Mouse (Mus musculus) midbrain, embryonic 13.5 days (tissue): Measurements from ENCODE around the gene H2-T3. TPM values are rescaled to one million over a fixed set of nuclear protein-coding genes. Genes with fewer than 3 reads are reported as not detected.
A peak's percentile ranks its signal among the peaks of the same experiment; 100 is the strongest.
"Not testable (repeated sequence)": the region's sequence is repeated elsewhere in the genome, so short reads cannot be mapped to it uniquely, and the experiment has no call there.

Experiments
- ATAC-seq: fragments of 200-750 bp; cut with Nextera tagmentation; 2 replicates; pipeline ENCODE4 v1.8.0; 2017; ENCODE audit warnings: mild to moderate bottlenecking, moderate TSS enrichment, moderate library complexity
- H3K27ac ChIP-seq: fragments of 300-500 bp; sonication (generic); 2 replicates; pipeline ENCODE4 v1.5.1; 2015; ENCODE audit warnings: inconsistent platforms, mild to moderate bottlenecking, moderate library complexity
- H3K27me3 ChIP-seq: fragments of 300-500 bp; sonication (generic); 2 replicates; pipeline ENCODE4 v1.6.1; 2015; ENCODE audit warnings: mild to moderate bottlenecking, inconsistent platforms
- H3K36me3 ChIP-seq: fragments of 300-500 bp; sonication (generic); 2 replicates; pipeline ENCODE4 v1.6.1; 2015; ENCODE audit warnings: mild to moderate bottlenecking, inconsistent platforms
- H3K4me1 ChIP-seq: fragments of 300-500 bp; sonication (generic); replicated peaks from 2 replicates; pipeline ENCODE4 v1.6.1; 2015; ENCODE audit warnings: inconsistent platforms
- H3K4me2 ChIP-seq: fragments of 300-500 bp; sonication (generic); replicated peaks from 2 replicates; pipeline ENCODE4 v1.6.1; 2015; ENCODE audit warnings: moderate library complexity, mild to moderate bottlenecking, inconsistent platforms
- H3K4me3 ChIP-seq: fragments of 300-500 bp; sonication (generic); replicated peaks from 2 replicates; pipeline ENCODE4 v1.5.1; 2015; ENCODE audit warnings: mild to moderate bottlenecking, inconsistent platforms
- H3K9ac ChIP-seq: fragments of 300-500 bp; sonication (generic); replicated peaks from 2 replicates; pipeline ENCODE4 v1.6.1; 2015; ENCODE audit warnings: mild to moderate bottlenecking, inconsistent platforms
- H3K9me3 ChIP-seq: fragments of 300-500 bp; sonication (generic); 2 replicates; pipeline ENCODE4 v1.6.1; 2016; ENCODE audit warnings: mild to moderate bottlenecking, inconsistent platforms
- WGBS: fragments of 180-500 bp; shearing (Covaris S2); methylation state at CpG from one replicate; pipeline ENCODE4 v1.1.7; 2015; 5-methylcytosine and 5-hydroxymethylcytosine counted together
- polyA plus RNA-seq: library from polyadenylated mRNA; unstranded; fragments of >200 nt; fragmentation: Nextera tagmentation; extraction: Ambion mirVana; gene quantifications from 2 replicates; pipeline ENCODE4 v1.2.1, GENCODE M21; 2015

The H2-T3 gene
- polyA plus RNA-seq, 1 experiment from 2014 or later = not detected

- not testable (repeated sequence) for H3K36me3 ChIP-seq, ATAC-seq, H3K4me1 ChIP-seq, H3K9me3 ChIP-seq, H3K27ac ChIP-seq, H3K4me2 ChIP-seq, H3K9ac ChIP-seq, H3K4me3 ChIP-seq
- WGBS = no CpG with 5 or more reads among the region's 2 CpGs
- H3K27me3 ChIP-seq = peaks cover 33% of the 10 kb centered on the region
These were observed 14.0 kb downstream of the H2-T3 start for GRCm38 (mm10) chr17:36176132-36176531.

GRCm38 (mm10) chr17:36170287-36170814 lies 19.7 kb downstream of the H2-T3 start:
- Histone ChIP-seq H3K4me1 (no peaks in the 10 kb centered on the region), H3K27ac (no peak overlapping the region), H3K27me3 (peaks cover 61% of the 10 kb centered on the region), H3K36me3 (no peaks in the 10 kb centered on the region), H3K9me3 (peaks cover 4% of the 10 kb centered on the region; the same call in 1 of the 2 replicates), H3K9ac (no peak overlapping the region), H3K4me3 (no peak overlapping the region), H3K4me2 (no peak overlapping the region)
- WGBS = 54% methylated on average over 1 of the region's 1 CpGs
- ATAC-seq = no peak

DNA sequence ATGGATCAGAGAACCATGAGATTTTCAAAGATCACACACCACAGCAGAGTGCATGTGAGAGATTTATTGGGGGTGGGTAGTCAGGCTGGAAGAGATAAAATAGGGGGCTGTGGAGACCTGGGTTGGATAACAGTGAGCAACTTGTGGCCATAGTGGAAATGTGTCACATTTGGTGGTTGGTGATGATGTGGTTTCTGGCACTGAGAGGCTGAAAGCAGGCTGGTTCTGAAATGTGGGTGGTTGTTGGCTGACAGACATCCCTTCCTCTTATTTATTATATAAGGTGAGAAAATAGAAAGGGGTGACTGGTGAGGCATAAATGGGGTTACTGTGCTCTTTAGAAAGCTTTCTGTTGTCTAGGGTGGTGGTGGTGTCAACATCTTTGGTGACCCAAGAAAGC lies 20.3 kb downstream of the H2-T3 start:
- Histone ChIP-seq H3K27me3 (peaks cover 67% of the 10 kb centered on the region), H3K9me3 (peaks cover 4% of the 10 kb centered on the region; the same call in 1 of the 2 replicates), H3K4me3 (no peak overlapping the region), H3K27ac (no peak overlapping the region), H3K36me3 (no peaks in the 10 kb centered on the region), H3K4me1 (no peaks in the 10 kb centered on the region), H3K4me2 (no peak overlapping the region), H3K9ac (no peak overlapping the region)
- ATAC-seq = no peak

- H3K4me3 ChIP-seq, ATAC-seq, H3K9me3 ChIP-seq, H3K4me1 ChIP-seq, H3K27ac ChIP-seq, H3K36me3 ChIP-seq, H3K4me2 ChIP-seq, H3K9ac ChIP-seq: not testable (repeated sequence)
- peaks cover 68% of the 10 kb centered on the region for H3K27me3 ChIP-seq
- WGBS = 67% methylated on average over 1 of the region's 1 CpGs
These were observed 21.0 kb downstream of the H2-T3 start for GRCm38 (mm10) chr17:36169094-36169493.

- no peak for ATAC-seq
- Histone ChIP-seq H3K27ac (no peak within 1 kb of the TSS), H3K27me3 (peaks cover 77% of the 10 kb centered on the region), H3K4me2 (peak within 1 kb of the TSS; percentile 39), H3K9me3 (peaks cover 4% of the 10 kb centered on the region; the same call in 1 of the 2 replicates), H3K4me3 (peak within 1 kb of the TSS; percentile 20), H3K36me3 (no peaks in the 10 kb centered on the region), H3K4me1 (no peaks in the 10 kb centered on the region), H3K9ac (no peak within 1 kb of the TSS)
- WGBS = 2% methylated on average over 61 of the region's 63 CpGs
These were observed 21.9 kb downstream of the H2-T3 start, which contains the start of gene Gm8909 for GRCm38 (mm10) chr17:36168039-36168652. TSS of gene Gm8909 (minus strand) at chr17:36168537.

GRCm38 (mm10) chr17:36167306-36168038 lies 22.6 kb downstream of the H2-T3 start:
- H3K4me3 ChIP-seq = peak overlapping the region; percentile 20
- no peak overlapping the region for H3K9ac ChIP-seq
- no peak for ATAC-seq
- H3K4me2 ChIP-seq = peak overlapping the region; percentile 39
- H3K36me3 ChIP-seq = no peaks in the 10 kb centered on the region
- no peak overlapping the region for H3K27ac ChIP-seq
- H3K27me3 ChIP-seq = peaks cover 84% of the 10 kb centered on the region
- H3K9me3 ChIP-seq = peaks cover 4% of the 10 kb centered on the region; the same call in 1 of the 2 replicates
- H3K4me1 ChIP-seq = no peaks in the 10 kb centered on the region
- under 1% methylated on average over 51 of the region's 51 CpGs for WGBS

- not testable (repeated sequence) for ATAC-seq, H3K36me3 ChIP-seq, H3K9me3 ChIP-seq, H3K4me3 ChIP-seq, H3K4me2 ChIP-seq, H3K4me1 ChIP-seq, H3K27ac ChIP-seq, H3K9ac ChIP-seq
- 10% methylated on average over 2 of the region's 2 CpGs for WGBS
- peaks cover 89% of the 10 kb centered on the region for H3K27me3 ChIP-seq
These were observed 23.2 kb downstream of the H2-T3 start for GRCm38 (mm10) chr17:36166901-36167300.

GRCm38 (mm10) chr17:36161129-36162051 lies 28.7 kb downstream of the H2-T3 start:
- Histone ChIP-seq H3K4me2 (0 out of 2 replicates have a peak overlapping the region, but pooled peaks have one; percentile 22), H3K9ac (no peak overlapping the region), H3K9me3 (no peaks in the 10 kb centered on the region), H3K4me1 (peaks cover 8% of the 10 kb centered on the region; the same call in 1 of the 2 replicates), H3K36me3 (no peaks in the 10 kb centered on the region), H3K27ac (no peak overlapping the region), H3K27me3 (peaks cover 94% of the 10 kb centered on the region), H3K4me3 (0 out of 2 replicates have a peak overlapping the region, but pooled peaks have one; percentile 8)
- WGBS = 2% methylated on average over 56 of the region's 56 CpGs
- ATAC-seq = no peak

DNA sequence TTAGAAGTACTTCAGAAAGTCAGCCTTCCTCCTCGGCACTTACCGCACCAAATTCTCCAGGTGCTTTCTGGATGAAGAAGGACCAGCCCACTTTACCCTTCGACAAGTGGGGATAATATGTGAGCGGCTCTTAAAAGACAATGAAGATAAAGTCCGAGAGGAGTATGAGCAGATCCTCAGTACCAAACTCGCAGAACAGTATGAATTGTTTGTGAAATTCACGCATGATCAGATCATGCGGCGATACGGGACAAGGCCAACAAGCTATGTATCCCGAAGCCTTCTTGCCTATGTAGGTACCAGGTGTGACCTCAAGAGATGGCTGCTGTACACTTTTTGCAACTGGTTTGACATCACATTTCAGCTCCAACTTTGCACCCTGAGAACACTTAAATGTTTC lies 31.8 kb downstream of the H2-T3 start:
- peaks cover 80% of the 10 kb centered on the region for H3K27me3 ChIP-seq
- not testable (repeated sequence) for H3K9me3 ChIP-seq, H3K36me3 ChIP-seq, H3K4me1 ChIP-seq, H3K9ac ChIP-seq, ATAC-seq, H3K27ac ChIP-seq
- peak overlapping the region; percentile 27 for H3K4me3 ChIP-seq
- peak overlapping the region; percentile 50 for H3K4me2 ChIP-seq
- 7% methylated on average over 11 of the region's 11 CpGs for WGBS

DNA sequence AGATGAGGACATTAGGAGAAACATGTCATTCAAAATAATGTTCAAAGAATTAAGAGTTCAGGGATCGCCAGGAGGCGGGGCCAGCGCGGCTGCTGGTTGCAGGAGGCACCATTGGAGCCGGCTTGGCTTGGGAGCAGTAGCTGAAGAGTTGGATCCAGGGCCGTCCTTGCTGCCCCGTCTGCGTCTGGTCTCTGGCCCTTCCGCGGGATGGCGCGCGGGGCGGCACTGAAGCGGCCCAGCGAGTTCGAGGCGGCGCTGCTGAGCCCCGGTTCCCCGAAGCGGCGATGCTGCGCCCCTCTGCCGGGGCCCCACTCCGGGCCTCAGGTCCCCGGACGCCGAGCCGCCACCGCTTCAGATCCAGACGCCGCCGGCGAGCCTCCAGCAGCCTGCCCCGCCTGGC lies 32.3 kb downstream of the H2-T3 start:
- Histone ChIP-seq H3K4me2 (peak overlapping the region; percentile 50), H3K4me3 (peak overlapping the region; percentile 27), H3K27me3 (peaks cover 78% of the 10 kb centered on the region)
- H3K27ac ChIP-seq, H3K4me1 ChIP-seq, H3K9me3 ChIP-seq, H3K9ac ChIP-seq, H3K36me3 ChIP-seq: not testable (repeated sequence)
- 0 out of 2 replicates have a peak, but pooled peaks have one; percentile 9 for ATAC-seq
- WGBS = under 1% methylated on average over 36 of the region's 36 CpGs

DNA sequence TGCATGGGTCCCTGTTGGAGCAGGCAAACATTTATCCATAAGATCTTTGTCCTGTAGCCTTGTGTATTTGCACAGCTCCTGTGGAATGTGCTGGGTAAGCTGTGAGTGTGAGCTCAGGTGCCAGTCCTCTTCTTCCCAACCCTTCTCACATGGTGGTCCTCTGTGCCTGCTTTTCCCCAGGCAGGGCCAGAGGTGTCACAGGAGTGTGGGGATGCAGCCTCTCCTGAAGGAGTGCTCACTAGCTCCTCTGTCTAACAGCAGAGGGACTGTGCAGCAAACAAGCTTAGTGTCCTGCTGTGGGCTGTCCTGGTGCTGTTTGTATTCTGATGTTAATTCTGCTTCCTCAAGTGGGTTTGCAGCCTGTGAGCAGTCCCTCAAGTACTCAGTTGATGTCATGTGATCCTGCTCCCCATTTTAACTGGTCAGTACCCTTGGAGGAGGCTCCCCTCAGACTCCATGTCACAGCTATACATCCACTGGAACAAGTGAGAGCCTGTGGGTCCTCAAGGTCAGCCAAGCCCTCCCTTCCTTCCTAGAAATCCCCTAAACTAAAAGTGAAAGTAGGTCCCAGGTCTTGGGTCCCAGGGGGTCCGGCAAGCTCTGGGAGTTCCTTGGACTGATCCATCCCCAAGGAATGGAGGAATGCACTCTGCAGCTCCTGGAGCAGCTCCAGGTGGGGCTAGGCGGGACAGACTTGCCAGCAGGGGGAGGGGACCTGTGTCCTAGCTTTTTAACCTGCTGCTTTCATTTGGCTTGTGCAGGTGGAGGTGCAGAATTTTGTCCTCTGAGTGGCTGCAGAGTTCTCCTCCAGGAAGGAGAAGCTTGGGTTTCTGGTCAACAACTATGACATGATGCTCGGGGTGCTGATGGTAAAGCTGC lies 35.6 kb downstream of the H2-T3 start:
- Histone ChIP-seq H3K4me3 (no peak overlapping the region), H3K4me1 (peaks cover 8% of the 10 kb centered on the region; the same call in 1 of the 2 replicates), H3K36me3 (no peaks in the 10 kb centered on the region), H3K27me3 (peaks cover 55% of the 10 kb centered on the region), H3K9ac (no peak overlapping the region), H3K27ac (no peak overlapping the region), H3K4me2 (no peak overlapping the region), H3K9me3 (no peaks in the 10 kb centered on the region)
- 20% methylated on average over 3 of the region's 3 CpGs for WGBS
- ATAC-seq = no peak
